Mouse (Mus musculus) CD4-positive helper T cell, adult 2 months (primary cell): ENCODE data around the gene Hist1h2af.
"Not testable (repeated sequence)": the region's sequence is repeated elsewhere in the genome, so short reads cannot be mapped to it uniquely, and the experiment has no call there.

ENCODE experiments used
- DNase-seq: peaks from one replicate; pipeline ENCODE4 v3.0.0-alpha.2; 2012; ENCODE audit warnings: low read depth, missing footprints, low spot score

Gene Hist1h2af

GRCm38 (mm10) chr13:23535137-23536075 lies 1.7 kb downstream of the Hist1h2af start, which contains the start of gene Hist1h3g:
Gene Hist1h3g, plus strand, starts transcription at chr13:23535422.
- DNase-seq: peak; percentile 91

- no peak for DNase-seq
Measured at GRCm38 (mm10) chr13:23536076-23536822, 2.5 kb downstream of the Hist1h2af start.

DNA sequence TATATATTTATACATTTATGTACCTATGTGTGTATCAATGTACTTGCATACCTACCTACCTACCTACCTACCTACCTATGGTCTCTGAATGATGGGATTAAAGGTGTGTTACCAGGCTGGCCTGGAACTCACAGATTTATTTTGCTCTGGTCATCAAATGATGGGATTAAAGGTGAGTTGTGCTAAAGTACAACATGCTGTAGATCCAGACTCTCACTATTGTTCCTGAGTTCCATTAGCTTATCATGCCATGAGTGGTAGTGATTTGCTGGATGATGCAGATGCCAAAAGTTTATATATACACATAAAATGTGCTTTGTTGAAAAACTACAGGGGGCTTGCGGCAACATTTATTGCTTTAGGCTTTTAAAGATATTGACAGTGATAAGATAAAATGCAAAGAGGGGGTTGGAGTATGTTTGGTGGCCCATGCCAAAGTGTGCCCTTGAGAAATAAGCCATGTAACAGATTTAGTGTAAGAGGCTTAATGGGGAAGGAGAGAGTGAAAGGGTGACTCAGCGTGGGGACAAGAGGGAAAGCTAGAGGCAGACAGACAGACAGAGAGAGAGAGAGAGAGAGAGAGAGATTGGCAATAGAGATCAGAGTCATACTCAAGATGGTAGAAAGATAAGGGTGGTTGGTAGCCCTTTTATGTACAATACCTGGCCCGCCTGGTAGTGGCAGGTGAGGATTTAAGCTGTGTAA lies 3.5 kb downstream of the Hist1h2af start:
- DNase-seq: no peak

GRCm38 (mm10) chr13:23538249-23538648 lies 4.5 kb downstream of the Hist1h2af start:
- DNase-seq: no peak

- not testable (repeated sequence) for DNase-seq
Measured at GRCm38 (mm10) chr13:23539821-23540220, 6.1 kb downstream of the Hist1h2af start.

DNA sequence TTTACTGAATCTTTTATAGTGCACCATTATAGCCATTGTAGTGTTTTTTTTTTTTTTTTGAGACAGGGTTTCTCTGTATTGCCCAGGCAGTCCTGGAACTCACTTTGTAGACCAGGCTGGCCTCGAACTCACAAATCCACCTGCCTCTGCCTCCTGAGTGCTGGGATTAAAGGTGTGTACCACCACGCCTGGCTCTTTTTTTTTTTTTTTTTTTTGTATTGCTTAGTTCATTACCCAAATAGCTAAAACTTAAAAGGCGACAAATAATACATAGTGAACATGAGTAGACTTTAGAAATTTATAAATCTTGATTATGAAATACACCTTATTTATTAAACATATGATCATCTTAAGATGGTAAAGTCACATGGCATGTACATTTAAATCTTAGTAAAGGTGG lies 7.8 kb downstream of the Hist1h2af start:
- DNase-seq: no peak

- peak; percentile 22 for DNase-seq
Measured at GRCm38 (mm10) chr13:23542225-23542980, 8.7 kb downstream of the Hist1h2af start.

GRCm38 (mm10) chr13:23542999-23543607 lies 9.4 kb downstream of the Hist1h2af start, which contains the start of gene Hist1h2bh:
Gene Hist1h2bh, minus strand, starts transcription at chr13:23543392.
- DNase-seq: peak; percentile 95

DNA sequence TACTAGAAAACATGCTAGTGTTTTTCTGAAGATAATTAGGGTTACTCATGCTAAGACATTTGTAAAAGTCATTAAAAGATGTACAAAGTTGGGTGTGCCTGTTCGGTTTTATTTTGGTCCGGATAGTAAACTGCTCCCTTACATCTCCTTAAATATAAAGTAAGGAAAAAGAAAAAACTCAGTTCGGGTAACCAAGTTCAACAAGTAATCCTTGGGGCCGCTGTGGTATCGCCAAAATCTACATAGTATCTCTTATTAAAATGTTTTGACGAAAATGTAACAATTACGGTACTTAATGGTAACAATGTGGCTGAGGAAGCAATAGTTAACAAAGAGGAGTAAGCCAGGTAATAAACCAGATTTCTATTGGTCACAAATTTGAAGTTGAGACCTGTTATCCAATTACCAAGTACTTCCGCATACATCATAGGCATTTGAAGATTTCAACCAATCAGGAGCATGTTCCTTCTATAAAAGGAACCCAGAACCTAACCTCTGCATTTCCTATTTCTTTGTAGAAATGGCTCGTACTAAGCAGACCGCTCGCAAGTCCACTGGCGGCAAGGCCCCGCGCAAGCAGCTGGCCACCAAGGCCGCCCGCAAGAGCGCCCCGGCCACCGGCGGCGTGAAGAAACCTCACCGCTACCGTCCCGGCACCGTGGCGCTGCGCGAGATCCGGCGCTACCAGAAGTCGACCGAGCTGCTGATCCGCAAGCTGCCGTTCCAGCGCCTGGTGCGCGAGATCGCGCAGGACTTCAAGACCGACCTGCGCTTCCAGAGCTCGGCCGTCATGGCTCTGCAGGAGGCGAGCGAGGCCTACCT lies 10.5 kb downstream of the Hist1h2af start, which contains the start of gene Hist1h3f:
TSS of gene Hist1h3f (plus strand) at position 88 of the 822 bp plus-strand sequence.
- DNase-seq: peak; percentile 95

DNA sequence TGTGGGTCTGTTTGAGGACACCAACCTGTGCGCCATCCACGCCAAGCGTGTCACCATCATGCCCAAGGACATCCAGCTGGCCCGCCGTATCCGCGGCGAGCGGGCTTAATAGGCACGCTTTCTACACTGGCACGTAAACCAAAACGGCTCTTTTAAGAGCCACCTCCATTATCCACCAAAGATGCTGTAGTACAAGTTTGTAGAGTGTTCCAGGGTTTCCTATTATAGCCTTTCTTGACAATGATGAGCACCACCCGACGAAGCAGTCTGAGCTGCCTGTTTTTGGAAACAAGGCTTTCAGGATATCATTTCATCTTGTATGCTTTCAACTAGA lies 11.0 kb downstream of the Hist1h2af start:
- peak; percentile 47 for DNase-seq

DNA sequence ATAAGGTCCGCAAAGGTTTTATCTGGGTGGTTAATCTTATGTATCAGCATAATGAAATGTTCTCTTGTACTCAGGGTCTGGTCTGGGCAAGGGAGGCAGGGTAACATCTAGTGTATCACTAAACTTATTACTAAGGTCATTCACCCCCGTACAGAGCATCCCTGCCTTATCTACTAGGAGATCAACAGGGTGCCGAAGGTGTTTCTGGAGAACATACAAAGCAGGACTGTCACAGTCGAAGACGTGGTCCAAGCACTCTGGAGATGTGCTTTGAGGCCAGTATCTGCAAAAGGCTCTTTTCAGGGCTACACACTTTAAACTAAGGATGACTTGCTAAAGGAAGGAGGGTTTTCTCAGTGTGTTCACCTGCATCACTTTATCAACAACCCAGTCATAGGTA lies 13.0 kb downstream of the Hist1h2af start:
- DNase-seq: no peak

DNA sequence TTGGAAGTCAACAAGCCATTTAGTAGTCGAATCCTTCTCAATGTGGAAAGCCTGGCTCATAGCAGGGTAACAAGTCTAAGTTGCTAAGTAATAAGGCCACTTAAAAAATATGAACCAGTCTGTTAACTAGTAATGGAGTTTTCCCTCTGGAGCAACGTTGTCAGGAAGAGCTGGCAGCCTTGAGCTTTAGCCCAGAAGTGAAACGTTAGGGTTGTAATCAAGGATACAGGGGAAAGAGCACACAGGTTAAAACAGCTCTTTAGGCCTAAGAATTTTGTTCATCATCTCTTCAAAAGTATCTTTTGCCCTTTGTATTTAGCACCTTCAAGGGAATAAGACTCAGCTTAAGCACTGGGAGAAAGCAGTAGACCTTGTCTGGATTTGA lies 17.0 kb downstream of the Hist1h2af start:
- no peak for DNase-seq

DNA sequence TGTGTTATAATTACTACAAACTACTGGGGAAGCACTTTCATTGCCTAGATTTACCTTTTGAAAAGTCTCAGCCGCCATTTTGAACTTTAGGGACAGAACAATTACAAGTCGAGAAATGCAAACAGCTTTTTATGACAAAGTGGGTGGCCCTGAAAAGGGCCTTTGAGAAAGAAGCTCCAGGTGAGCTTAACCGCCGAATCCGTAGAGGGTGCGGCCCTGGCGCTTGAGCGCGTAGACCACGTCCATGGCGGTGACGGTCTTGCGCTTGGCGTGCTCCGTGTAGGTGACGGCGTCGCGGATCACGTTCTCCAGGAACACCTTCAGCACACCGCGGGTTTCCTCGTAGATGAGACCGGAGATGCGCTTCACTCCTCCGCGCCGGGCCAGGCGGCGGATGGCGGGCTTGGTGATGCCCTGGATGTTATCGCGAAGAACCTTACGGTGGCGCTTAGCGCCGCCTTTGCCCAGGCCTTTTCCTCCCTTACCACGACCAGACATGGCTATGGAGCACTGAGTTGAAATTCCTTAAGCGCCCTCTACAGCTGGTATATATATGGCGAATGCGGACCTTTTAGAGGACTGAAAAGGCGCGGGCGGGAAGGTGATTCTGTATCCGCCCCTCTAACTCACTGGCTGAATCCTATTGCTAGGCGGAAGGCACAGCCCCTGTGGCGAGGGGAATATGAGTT lies 17.6 kb downstream of the Hist1h2af start, which contains the start of gene Hist1h4f:
TSS of gene Hist1h4f (minus strand) at position 503 of the 689 bp plus-strand sequence.
- peak; percentile 89 for DNase-seq

GRCm38 (mm10) chr13:23551931-23552914 lies 18.5 kb downstream of the Hist1h2af start:
- no peak for DNase-seq

DNA sequence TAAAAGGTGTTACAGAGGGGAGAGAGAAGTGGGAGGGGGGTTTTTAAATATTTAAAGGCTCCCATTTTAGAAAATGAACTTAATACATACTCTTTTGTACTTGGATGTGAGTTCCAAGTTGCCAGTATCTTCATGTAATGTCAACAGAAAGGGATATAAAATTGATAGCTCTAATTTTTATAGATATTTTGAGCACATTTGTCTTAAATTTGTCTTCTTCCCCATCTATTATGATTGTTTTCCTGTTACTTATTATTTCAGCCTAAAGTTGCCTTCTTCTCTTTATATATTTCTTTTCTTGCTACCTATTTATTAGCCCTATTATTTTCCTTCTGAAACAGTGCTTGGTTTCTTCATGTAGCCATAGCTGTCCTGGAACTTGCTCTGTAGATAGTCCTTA lies 19.3 kb downstream of the Hist1h2af start, which contains the start of gene Hist1h1d:
TSS of gene Hist1h1d (plus strand) at position 301 of the 400 bp plus-strand sequence.
- DNase-seq: no peak

DNA sequence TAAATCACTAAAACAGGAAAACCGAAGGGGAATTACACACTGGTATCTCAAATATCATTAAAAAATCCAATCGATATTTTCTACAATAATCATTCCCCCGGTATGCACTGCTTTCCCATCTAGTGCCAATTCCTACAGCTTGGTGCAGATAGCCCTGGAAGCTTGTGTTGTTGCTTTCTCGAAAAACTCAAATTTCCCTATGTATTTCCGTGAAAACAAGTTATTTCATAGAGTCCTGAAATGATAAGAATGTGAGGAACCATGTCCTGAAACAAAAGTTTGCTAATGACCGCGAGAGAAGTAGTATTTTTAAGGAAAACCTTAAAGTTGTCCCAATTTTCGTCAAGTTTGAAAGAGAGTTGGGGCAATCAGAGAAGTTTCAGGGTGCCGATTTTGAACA lies 20.7 kb downstream of the Hist1h2af start:
- no peak for DNase-seq

- DNase-seq: peak; percentile 81
Measured at GRCm38 (mm10) chr13:23554925-23555838, 21.5 kb downstream of the Hist1h2af start.
